16 mouse cellular contexts compared by ENCODE assay signal in genomic region chr9:83351171-83351570, GRCm38 (mm10).
DNase-seq lines count a peak whose midpoint lies in the region; ATAC-seq and TF ChIP-seq lines count a peak whose summit lies in the region.
"Had no signal": no experiment of that assay in that cellular context is flagged by ENCODE, and none has a peak within 500 bp of the region (broad histone marks: within the 10 kb centered on the region; RNA-seq: fewer than 3 reads in every experiment).

No protein-coding gene starts in this region.

- ATAC-seq in forebrain, embryonic 14.5 days, result peak; percentile 10; the same call in 1 of the 2 replicates
- ATAC-seq in forebrain, embryonic 11.5 days (replicated peaks; ENCODE audit: low FRiP score), result no peak
- ATAC-seq in kidney, postnatal 0 days (replicated peaks; ENCODE audit: low FRiP score, low read depth), result no peak; the same call in 1 of the 2 replicates
- peak; percentile 62 for ATAC-seq in intestine, embryonic 15.5 days
- ATAC-seq: inflammation-experienced regulatory T-cells, adult 6 months had no signal

- H3K4me1 ChIP-seq in forebrain, embryonic 14.5 days (ENCODE audit: control insufficient read depth, insufficient read depth, low read length), result peaks cover 7% of the 10 kb centered on the region
- peaks cover 5% of the 10 kb centered on the region for H3K4me1 ChIP-seq in forebrain, embryonic 11.5 days (replicated peaks; ENCODE audit: control insufficient read depth, insufficient read depth, low read length)
- H3K4me1 ChIP-seq in kidney, postnatal 0 days (replicated peaks; ENCODE audit: insufficient read depth, low read length), result peaks cover 11% of the 10 kb centered on the region
- H3K4me1 ChIP-seq in kidney, adult 2 months (ENCODE audit: control insufficient read depth, insufficient read depth, low read length), result no peaks in the 10 kb centered on the region
- peaks cover 15% of the 10 kb centered on the region for H3K4me1 ChIP-seq in intestine, embryonic 15.5 days (replicated peaks)
- H3K4me1 ChIP-seq: liver, embryonic 13.5 days had no signal

- TF ChIP-seq CTCF in kidney, postnatal 0 days (IDR thresholded peaks at IDR 0.05; ENCODE audit: low read depth), result no peak
- no peak for TF ChIP-seq CTCF in kidney, adult 2 months (conservative IDR thresholded peaks at IDR 0.05; ENCODE audit: insufficient read depth, insufficient read length, low read depth, low read length)

- H3K36me3 ChIP-seq in forebrain, embryonic 14.5 days (ENCODE audit: control insufficient read depth, insufficient read depth, low read length), result no peaks in the 10 kb centered on the region
- H3K36me3 ChIP-seq in forebrain, embryonic 11.5 days (ENCODE audit: control insufficient read depth, insufficient read depth, low read length), result no peaks in the 10 kb centered on the region
- no peaks in the 10 kb centered on the region for H3K36me3 ChIP-seq in kidney, postnatal 0 days (ENCODE audit: insufficient read depth, low read length)
- no peaks in the 10 kb centered on the region for H3K36me3 ChIP-seq in kidney, adult 2 months (ENCODE audit: control insufficient read depth, insufficient read depth, low read length)
- H3K36me3 ChIP-seq in intestine, embryonic 15.5 days, result no peaks in the 10 kb centered on the region
- H3K36me3 ChIP-seq: G1E; liver, embryonic 13.5 days had no signal

- no peaks in the 10 kb centered on the region for H3K9me3 ChIP-seq in forebrain, embryonic 14.5 days (replicated peaks; ENCODE audit: control insufficient read depth, low read length)
- no peaks in the 10 kb centered on the region for H3K9me3 ChIP-seq in forebrain, embryonic 11.5 days (ENCODE audit: control insufficient read depth, low read length)
- H3K9me3 ChIP-seq in kidney, postnatal 0 days (replicated peaks; ENCODE audit: low read length), result no peaks in the 10 kb centered on the region
- H3K9me3 ChIP-seq in intestine, embryonic 15.5 days, result no peaks in the 10 kb centered on the region
- H3K9me3 ChIP-seq: G1E; liver, embryonic 13.5 days had no signal

- H3K9ac ChIP-seq in forebrain, embryonic 14.5 days (ENCODE audit: low read length), result no peak overlapping the region
- H3K9ac ChIP-seq in forebrain, embryonic 11.5 days (ENCODE audit: low read length), result no peak overlapping the region
- no peak overlapping the region for H3K9ac ChIP-seq in kidney, postnatal 0 days (ENCODE audit: low read depth, low read length)
- H3K9ac ChIP-seq in intestine, embryonic 15.5 days, result no peak overlapping the region
- H3K9ac ChIP-seq: liver, embryonic 13.5 days had no signal

- peak; percentile 3 for DNase-seq in forebrain, embryonic 14.5 days (ENCODE audit: low spot score)
- DNase-seq in forebrain, embryonic 11.5 days (ENCODE audit: low spot score), result no peak
- peak; percentile 36 for DNase-seq in kidney, postnatal 0 days (ENCODE audit: low spot score)
- DNase-seq in kidney, adult 2 months, result no peak
- peak; percentile 34 for DNase-seq in A20 (ENCODE audit: low read depth, low spot score)
- no peak for DNase-seq in frontal cortex, postnatal 10 days (ENCODE audit: low spot score in 2 of 2)
- no peak for DNase-seq in adipocyte (ENCODE audit: low spot score)
- DNase-seq: B cell, adult 2 months; cerebellum, adult 9-10 months; liver, embryonic 13.5 days; thymus, postnatal 36 days had no signal

- no peak overlapping the region for H3K4me2 ChIP-seq in forebrain, embryonic 14.5 days (ENCODE audit: low read length)
- H3K4me2 ChIP-seq in forebrain, embryonic 11.5 days (ENCODE audit: low read depth, low read length, severe bottlenecking), result no peak overlapping the region
- no peak overlapping the region for H3K4me2 ChIP-seq in kidney, postnatal 0 days (ENCODE audit: low read length)
- H3K4me2 ChIP-seq in intestine, embryonic 15.5 days (replicated peaks), result no peak overlapping the region
- H3K4me2 ChIP-seq: heart, embryonic 11.5 days; liver, embryonic 13.5 days had no signal

- H3K4me3 ChIP-seq in forebrain, embryonic 14.5 days (ENCODE audit: low read depth, low read length), result no peak overlapping the region
- no peak overlapping the region for H3K4me3 ChIP-seq in forebrain, embryonic 11.5 days (ENCODE audit: low read depth, low read length)
- H3K4me3 ChIP-seq in kidney, postnatal 0 days (replicated peaks; ENCODE audit: low read depth, low read length), result no peak overlapping the region
- H3K4me3 ChIP-seq in kidney, adult 2 months (ENCODE audit: insufficient read depth, low read depth, low read length), result no peak overlapping the region
- H3K4me3 ChIP-seq in intestine, embryonic 15.5 days (replicated peaks), result no peak overlapping the region
- H3K4me3 ChIP-seq: erythroblast, embryonic 14.5 days; liver, embryonic 13.5 days had no signal

- 68% methylated on average over 5 of the region's 5 CpGs for WGBS in forebrain, embryonic 14.5 days
- 63% methylated on average over 5 of the region's 5 CpGs for WGBS in forebrain, embryonic 11.5 days
- 47% methylated on average over 5 of the region's 5 CpGs for WGBS in kidney, postnatal 0 days
- 60% methylated on average over 5 of the region's 5 CpGs for WGBS in kidney, adult 2 months
- WGBS in intestine, embryonic 15.5 days, result 57% methylated on average over 5 of the region's 5 CpGs

- no peak overlapping the region for H3K27ac ChIP-seq in forebrain, embryonic 14.5 days (ENCODE audit: low read depth, low read length)
- H3K27ac ChIP-seq in forebrain, embryonic 11.5 days (ENCODE audit: low read depth, low read length), result no peak overlapping the region
- peak overlapping the region; percentile 74 for H3K27ac ChIP-seq in kidney, postnatal 0 days
- no peak overlapping the region for H3K27ac ChIP-seq in kidney, adult 2 months (ENCODE audit: insufficient read depth, low read depth, low read length)
- peak overlapping the region; percentile 67 for H3K27ac ChIP-seq in intestine, embryonic 15.5 days
- H3K27ac ChIP-seq: liver, embryonic 13.5 days had no signal

- no peaks in the 10 kb centered on the region for H3K27me3 ChIP-seq in forebrain, embryonic 14.5 days (replicated peaks; ENCODE audit: control insufficient read depth, insufficient read depth, low read length)
- no peaks in the 10 kb centered on the region for H3K27me3 ChIP-seq in forebrain, embryonic 11.5 days (ENCODE audit: control insufficient read depth, insufficient read depth, low read length)
- H3K27me3 ChIP-seq in kidney, postnatal 0 days (ENCODE audit: insufficient read depth, low read length), result no peaks in the 10 kb centered on the region
- H3K27me3 ChIP-seq in kidney, adult 2 months (replicated peaks; ENCODE audit: control insufficient read depth, insufficient read depth, low read length), result no peaks in the 10 kb centered on the region
- H3K27me3 ChIP-seq in intestine, embryonic 15.5 days (replicated peaks), result no peaks in the 10 kb centered on the region
- H3K27me3 ChIP-seq: liver, embryonic 13.5 days had no signal

- TF ChIP-seq POLR2A in kidney, adult 2 months (IDR thresholded peaks at IDR 0.05; ENCODE audit: low read depth, low read length), result no peak

Comparison
In these comparisons a context has a peak if more than half of its experiments do, and no peak if none do; other contexts are left out.
1. ATAC-seq: peak in forebrain, embryonic 14.5 days (single experiment) and intestine, embryonic 15.5 days (single experiment); none in forebrain, embryonic 11.5 days (single experiment) and kidney, postnatal 0 days (single experiment).
2. DNase-seq: peak in forebrain, embryonic 14.5 days (single experiment), kidney, postnatal 0 days (single experiment) and A20 (single experiment); none in forebrain, embryonic 11.5 days (single experiment), kidney, adult 2 months (single experiment), frontal cortex, postnatal 10 days (0 of 2) and adipocyte (single experiment).
3. H3K27ac ChIP-seq: peak in kidney, postnatal 0 days (single experiment) and intestine, embryonic 15.5 days (single experiment); none in forebrain, embryonic 14.5 days (single experiment), forebrain, embryonic 11.5 days (single experiment) and kidney, adult 2 months (single experiment).